Mouse (Mus musculus) liver, embryonic 12.5 days (tissue): ENCODE measurements around the gene Kalrn. TPM values are rescaled to one million over a fixed set of nuclear protein-coding genes. Genes with fewer than 3 reads are reported as not detected.

Experiments
- ATAC-seq: fragments of 200-750 bp; cut with Nextera tagmentation; 2 replicates; pipeline ENCODE4 v1.8.0; 2017; ENCODE audit warnings: moderate number of reproducible peaks, mild to moderate bottlenecking, moderate library complexity
- H3K27ac ChIP-seq: fragments of 300-500 bp; sonication (generic); 2 replicates; pipeline ENCODE4 v1.5.1; 2016; ENCODE audit warnings: mild to moderate bottlenecking
- H3K27me3 ChIP-seq: fragments of 300-500 bp; sonication (generic); replicated peaks from 2 replicates; pipeline ENCODE4 v1.6.1; 2016; ENCODE audit warnings: mild to moderate bottlenecking, moderate library complexity
- H3K36me3 ChIP-seq: fragments of 300-500 bp; sonication (generic); 2 replicates; pipeline ENCODE4 v1.6.1; 2016; ENCODE audit warnings: mild to moderate bottlenecking, moderate library complexity
- H3K4me1 ChIP-seq: fragments of 300-500 bp; sonication (generic); 2 replicates; pipeline ENCODE4 v1.6.1; 2016
- H3K4me2 ChIP-seq: fragments of 300-500 bp; sonication (generic); 2 replicates; pipeline ENCODE4 v1.6.1; 2016; ENCODE audit warnings: mild to moderate bottlenecking, moderate library complexity
- H3K4me3 ChIP-seq: fragments of 300-500 bp; sonication (generic); 2 replicates; pipeline ENCODE4 v1.5.1; 2016; ENCODE audit warnings: mild to moderate bottlenecking, moderate library complexity
- H3K9ac ChIP-seq: fragments of 300-500 bp; sonication (generic); 2 replicates; pipeline ENCODE4 v1.6.1; 2016; ENCODE audit warnings: mild to moderate bottlenecking, moderate library complexity
- H3K9me3 ChIP-seq: fragments of 300-500 bp; sonication (generic); replicated peaks from 2 replicates; pipeline ENCODE4 v1.6.1; 2016; ENCODE audit warnings: mild to moderate bottlenecking, moderate library complexity
- WGBS: fragments of 180-500 bp; shearing (Covaris S2); methylation state at CpG from one replicate; pipeline ENCODE4 v1.1.7; 2016; ENCODE audit not compliant: insufficient replicate concordance; 5-methylcytosine and 5-hydroxymethylcytosine counted together
- polyA plus RNA-seq: library from polyadenylated mRNA; unstranded; fragments of >200 nt; fragmentation: Nextera tagmentation; extraction: Ambion mirVana; gene quantifications from 2 replicates; pipeline ENCODE4 v1.2.1, GENCODE M21; 2016

Kalrn gene
- polyA plus RNA-seq, 1 experiment from 2014 or later, result 18.6 TPM

DNA sequence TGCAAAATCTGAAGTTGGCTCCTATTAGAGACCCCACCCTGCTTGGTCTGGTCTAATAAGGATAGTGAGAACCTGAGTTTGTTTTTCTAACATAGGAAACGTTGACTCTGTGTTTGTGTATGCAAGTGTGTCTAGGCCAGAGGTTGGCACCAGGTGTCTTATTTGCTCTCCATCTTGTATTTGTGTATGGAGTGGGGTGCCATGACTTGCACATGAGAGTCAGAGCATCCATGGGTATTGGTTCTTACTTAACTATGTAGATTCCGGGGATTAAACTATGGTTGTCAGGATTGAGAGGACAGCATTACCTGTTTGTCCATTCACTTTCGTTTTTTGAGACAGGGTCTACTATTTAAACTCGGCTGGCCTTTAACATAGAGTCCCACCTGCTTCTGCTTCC lies 620.3 kb downstream of the Kalrn start:
- ATAC-seq, result no peak
- no peaks in the 10 kb centered on the region for H3K9me3 ChIP-seq
- H3K4me3 ChIP-seq, result no peak overlapping the region
- 79% methylated on average over 4 of the region's 4 CpGs for WGBS
- H3K4me1 ChIP-seq, result no peaks in the 10 kb centered on the region
- no peaks in the 10 kb centered on the region for H3K27me3 ChIP-seq
- H3K36me3 ChIP-seq, result peaks cover 57% of the 10 kb centered on the region
- no peak overlapping the region for H3K27ac ChIP-seq
- no peak overlapping the region for H3K9ac ChIP-seq
- H3K4me2 ChIP-seq, result no peak overlapping the region

DNA sequence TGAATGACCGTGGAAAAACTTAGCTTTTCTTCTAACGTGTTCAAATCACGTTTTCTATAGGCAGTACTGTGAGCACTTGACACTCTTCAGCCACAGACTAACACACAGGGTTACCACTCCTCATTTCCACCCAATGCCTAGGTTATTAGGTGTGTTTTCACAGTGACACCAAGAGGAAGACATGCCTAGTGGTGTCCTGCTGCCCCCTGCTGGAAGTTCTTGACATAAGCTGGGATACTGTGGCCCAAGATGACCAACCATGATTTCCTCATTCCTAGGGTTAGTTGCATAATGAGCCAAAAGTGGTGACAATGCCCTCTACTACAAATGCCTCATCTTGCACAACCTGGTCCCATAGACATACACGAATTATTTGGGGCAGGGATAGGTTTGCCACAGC lies 622.5 kb downstream of the Kalrn start:
- H3K36me3 ChIP-seq, result peaks cover 35% of the 10 kb centered on the region
- no peak overlapping the region for H3K4me3 ChIP-seq
- H3K9me3 ChIP-seq, result no peaks in the 10 kb centered on the region
- H3K27me3 ChIP-seq, result no peaks in the 10 kb centered on the region
- 27% methylated on average over 4 of the region's 4 CpGs for WGBS
- peak; percentile 40; the same call in 1 of the 2 replicates for ATAC-seq
- 0 out of 2 replicates have a peak, but pooled peaks cover 8% of the 10 kb centered on the region for H3K4me1 ChIP-seq
- no peak overlapping the region for H3K4me2 ChIP-seq
- no peak overlapping the region for H3K9ac ChIP-seq
- H3K27ac ChIP-seq, result no peak overlapping the region

DNA sequence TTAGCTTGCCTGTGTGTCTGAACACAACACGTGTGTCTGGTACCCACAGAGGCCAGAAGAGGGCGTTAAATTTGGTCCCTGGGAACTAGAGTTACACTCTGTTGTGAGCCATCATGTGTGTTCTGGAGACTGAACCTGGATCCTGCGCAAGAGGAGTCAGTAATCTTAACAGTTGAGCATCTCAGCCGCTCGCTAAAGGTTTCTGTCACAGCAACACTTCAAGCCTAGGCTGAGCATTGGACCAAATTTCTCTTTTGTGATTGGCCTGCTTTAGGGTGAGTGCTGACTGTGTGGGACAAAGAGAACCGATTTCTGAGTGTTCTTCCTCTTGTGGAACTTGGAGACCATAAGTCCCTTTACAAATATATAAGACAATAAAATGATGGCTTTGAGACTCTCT lies 622.9 kb downstream of the Kalrn start:
- Histone ChIP-seq H3K36me3 (peaks cover 31% of the 10 kb centered on the region), H3K9me3 (no peaks in the 10 kb centered on the region), H3K4me2 (no peak overlapping the region), H3K27me3 (no peaks in the 10 kb centered on the region), H3K4me3 (no peak overlapping the region), H3K27ac (no peak overlapping the region), H3K9ac (no peak overlapping the region), H3K4me1 (0 out of 2 replicates have a peak, but pooled peaks cover 10% of the 10 kb centered on the region)
- WGBS, result 64% methylated on average over 6 of the region's 6 CpGs
- no peak for ATAC-seq

DNA sequence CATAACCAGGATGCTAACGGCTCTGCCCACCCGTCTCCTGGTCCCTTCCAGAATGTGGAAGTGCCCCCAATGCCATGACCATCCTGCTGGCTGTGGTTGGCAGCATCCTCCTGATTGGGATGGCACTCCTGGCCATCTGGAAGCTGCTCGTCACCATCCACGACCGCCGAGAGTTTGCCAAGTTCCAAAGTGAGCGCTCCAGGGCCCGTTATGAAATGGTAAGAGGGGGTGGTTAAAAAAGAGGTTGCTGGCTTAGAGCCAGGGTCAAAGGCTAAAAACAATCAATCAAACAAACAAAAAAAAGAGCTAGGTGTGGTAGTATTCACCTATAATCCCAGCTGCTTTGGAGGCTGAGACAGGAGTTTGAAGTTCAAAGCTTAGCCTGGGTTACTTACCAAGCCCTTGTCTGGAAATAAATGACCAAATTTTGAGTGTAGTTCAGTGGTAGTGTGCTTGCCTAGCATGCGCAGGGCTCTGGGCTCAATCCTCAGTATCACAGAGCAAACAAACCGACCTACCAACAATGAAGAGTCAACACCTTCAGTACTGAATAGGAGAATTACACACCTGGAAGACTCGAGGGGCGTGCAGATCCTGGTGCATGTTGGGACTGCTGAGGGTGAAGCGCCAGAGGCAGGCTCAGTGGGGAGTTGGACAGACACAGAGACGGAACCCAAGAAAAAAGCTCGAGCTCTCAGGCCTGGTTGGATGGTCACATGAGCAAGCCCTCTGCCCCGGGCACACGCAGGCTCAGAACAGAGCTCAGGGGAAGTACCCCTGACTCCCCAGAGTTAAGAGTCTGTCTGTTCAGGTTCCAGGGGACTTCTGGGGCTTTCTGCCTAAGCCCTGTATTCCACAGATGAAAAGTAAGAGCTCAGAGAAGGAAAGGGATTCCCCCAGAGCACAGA lies 625.4 kb downstream of the Kalrn start:
- whole genome bisulfite sequencing, result 65% methylated on average over 17 of the region's 17 CpGs
- Histone ChIP-seq H3K4me1 (0 out of 2 replicates have a peak, but pooled peaks cover 10% of the 10 kb centered on the region), H3K36me3 (peaks cover 6% of the 10 kb centered on the region), H3K9ac (no peak overlapping the region), H3K4me2 (no peak overlapping the region), H3K27ac (peak overlapping the region; percentile 38; the same call in 1 of the 2 replicates), H3K27me3 (no peaks in the 10 kb centered on the region), H3K9me3 (no peaks in the 10 kb centered on the region), H3K4me3 (no peak overlapping the region)
- ATAC-seq, result no peak

DNA sequence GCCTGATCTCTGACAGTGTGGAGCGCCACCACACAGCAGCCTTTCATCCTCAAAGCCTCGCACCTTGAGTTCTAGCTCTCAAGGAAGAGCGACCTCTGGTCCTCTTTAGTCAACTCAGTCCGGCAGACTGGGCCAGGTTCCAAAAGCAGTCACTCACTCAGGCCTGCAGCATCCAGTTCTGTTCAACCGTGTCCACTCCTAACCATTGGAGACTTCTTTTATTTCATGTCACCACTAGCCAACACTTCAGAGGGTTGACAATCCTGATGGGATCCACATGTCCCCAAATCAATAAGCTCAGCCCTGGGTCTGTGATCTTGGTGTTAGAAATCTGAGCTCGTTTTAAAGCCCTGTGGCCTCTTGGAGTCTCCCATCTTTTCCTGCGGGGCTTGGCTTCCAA lies 627.3 kb downstream of the Kalrn start:
- 68% methylated on average over 7 of the region's 7 CpGs for WGBS
- Histone ChIP-seq H3K4me1 (peaks cover 27% of the 10 kb centered on the region), H3K27me3 (no peaks in the 10 kb centered on the region; the same call in 1 of the 2 replicates), H3K9ac (no peak overlapping the region), H3K36me3 (no peaks in the 10 kb centered on the region; the same call in 1 of the 2 replicates), H3K27ac (no peak overlapping the region), H3K9me3 (no peaks in the 10 kb centered on the region), H3K4me3 (no peak overlapping the region), H3K4me2 (no peak overlapping the region)
- ATAC-seq, result no peak

DNA sequence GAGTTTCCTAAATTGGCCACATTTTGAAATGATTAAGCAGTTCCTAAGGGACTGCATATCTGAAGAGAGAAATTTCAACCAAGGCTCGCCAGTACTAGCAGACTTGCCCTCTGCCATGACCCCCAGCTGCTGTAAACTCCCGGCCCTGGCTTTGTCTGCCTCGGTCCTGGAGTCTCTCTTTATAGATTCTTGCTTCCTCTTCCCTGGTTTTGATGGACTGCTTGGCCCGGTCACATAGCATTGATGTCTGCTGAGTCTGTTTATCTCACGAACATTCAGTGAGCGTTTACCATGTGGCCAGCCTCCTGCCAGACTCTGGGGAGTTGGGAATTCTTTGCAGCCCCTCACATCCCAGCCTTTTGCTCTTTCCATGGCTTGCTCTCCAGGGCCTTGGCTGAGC lies 628.6 kb downstream of the Kalrn start:
- Histone ChIP-seq H3K4me3 (no peak overlapping the region), H3K9ac (no peak overlapping the region), H3K9me3 (no peaks in the 10 kb centered on the region), H3K4me2 (no peak overlapping the region), H3K36me3 (no peaks in the 10 kb centered on the region; the same call in 1 of the 2 replicates), H3K4me1 (peaks cover 32% of the 10 kb centered on the region), H3K27me3 (no peaks in the 10 kb centered on the region; the same call in 1 of the 2 replicates), H3K27ac (no peak overlapping the region)
- no peak for ATAC-seq
- 24% methylated on average over 6 of the region's 6 CpGs for WGBS

DNA sequence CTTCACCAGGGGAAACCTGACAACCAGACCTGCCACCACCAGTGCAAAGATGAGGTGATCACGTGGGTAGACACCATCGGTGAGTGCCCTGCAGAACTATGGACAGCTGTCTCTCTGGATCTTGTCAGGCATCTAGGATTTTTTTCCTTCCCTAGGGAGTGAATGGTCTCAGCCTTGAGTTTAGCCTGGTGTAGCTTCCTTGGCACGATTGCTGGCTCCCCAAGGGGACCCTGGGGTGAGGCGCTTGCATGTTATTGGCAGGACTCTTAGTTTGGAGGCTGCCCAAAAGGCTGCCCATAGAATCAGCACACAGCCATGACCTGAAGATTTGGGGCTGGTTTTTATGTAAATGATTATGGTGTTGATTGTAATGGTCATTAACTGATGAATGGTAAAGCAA lies 629.2 kb downstream of the Kalrn start:
- peaks cover 1% of the 10 kb centered on the region; the same call in 1 of the 2 replicates for H3K27me3 ChIP-seq
- H3K9ac ChIP-seq, result no peak overlapping the region
- no peaks in the 10 kb centered on the region; the same call in 1 of the 2 replicates for H3K36me3 ChIP-seq
- H3K4me1 ChIP-seq, result peaks cover 32% of the 10 kb centered on the region
- no peaks in the 10 kb centered on the region for H3K9me3 ChIP-seq
- ATAC-seq, result no peak
- no peak overlapping the region for H3K4me3 ChIP-seq
- H3K27ac ChIP-seq, result no peak overlapping the region
- H3K4me2 ChIP-seq, result no peak overlapping the region
- WGBS, result 74% methylated on average over 4 of the region's 4 CpGs

DNA sequence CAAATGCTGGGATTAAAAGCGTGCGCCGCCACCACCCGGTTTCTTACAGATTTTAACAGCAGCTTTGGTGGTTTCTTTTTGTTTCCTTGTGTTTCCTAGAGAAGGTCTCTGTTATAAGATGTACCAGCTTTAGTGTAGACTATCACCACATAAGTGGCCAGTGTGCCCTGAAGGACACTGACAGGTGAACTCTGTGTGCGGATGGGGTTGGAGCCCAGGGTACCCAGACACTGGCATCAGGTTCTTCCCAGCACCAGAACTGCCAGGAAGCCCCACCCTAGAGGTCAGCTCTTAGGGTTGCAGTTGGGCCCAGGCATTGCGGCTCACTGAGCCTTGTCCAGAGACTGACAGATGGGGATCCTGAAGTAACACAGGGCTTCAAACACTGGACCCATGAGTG lies 629.9 kb downstream of the Kalrn start:
- Histone ChIP-seq H3K4me1 (peaks cover 32% of the 10 kb centered on the region), H3K4me3 (no peak overlapping the region), H3K4me2 (no peak overlapping the region), H3K9ac (no peak overlapping the region), H3K27ac (no peak overlapping the region), H3K27me3 (peaks cover 2% of the 10 kb centered on the region; the same call in 1 of the 2 replicates), H3K36me3 (no peaks in the 10 kb centered on the region; the same call in 1 of the 2 replicates), H3K9me3 (no peaks in the 10 kb centered on the region)
- 81% methylated on average over 6 of the region's 6 CpGs for WGBS
- ATAC-seq, result no peak

DNA sequence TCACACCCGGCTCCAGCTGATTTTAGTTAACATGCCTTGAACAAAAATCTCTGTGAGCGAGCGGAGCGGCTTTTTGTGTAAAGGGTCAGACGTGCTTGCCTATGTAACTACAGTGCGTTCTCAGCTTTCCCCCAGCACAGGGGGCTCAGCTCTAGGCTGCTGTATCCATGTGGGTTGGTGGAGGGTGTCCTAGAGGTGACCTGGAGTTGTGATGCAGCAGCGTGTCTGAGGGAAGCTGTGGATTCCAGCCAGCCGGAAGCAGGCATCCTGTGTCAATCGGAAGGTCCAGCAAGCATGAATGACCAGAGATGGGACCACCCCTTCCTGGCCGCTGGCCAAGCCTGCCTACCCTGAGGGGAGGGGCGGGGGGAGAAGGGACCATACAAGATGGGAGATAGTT lies 631.0 kb downstream of the Kalrn start:
- Histone ChIP-seq H3K9ac (no peak overlapping the region), H3K27me3 (peaks cover 2% of the 10 kb centered on the region; the same call in 1 of the 2 replicates), H3K4me3 (no peak overlapping the region), H3K36me3 (no peaks in the 10 kb centered on the region; the same call in 1 of the 2 replicates), H3K4me1 (peaks cover 34% of the 10 kb centered on the region), H3K27ac (no peak overlapping the region), H3K9me3 (no peaks in the 10 kb centered on the region), H3K4me2 (no peak overlapping the region)
- no peak for ATAC-seq
- 54% methylated on average over 11 of the region's 11 CpGs for WGBS

DNA sequence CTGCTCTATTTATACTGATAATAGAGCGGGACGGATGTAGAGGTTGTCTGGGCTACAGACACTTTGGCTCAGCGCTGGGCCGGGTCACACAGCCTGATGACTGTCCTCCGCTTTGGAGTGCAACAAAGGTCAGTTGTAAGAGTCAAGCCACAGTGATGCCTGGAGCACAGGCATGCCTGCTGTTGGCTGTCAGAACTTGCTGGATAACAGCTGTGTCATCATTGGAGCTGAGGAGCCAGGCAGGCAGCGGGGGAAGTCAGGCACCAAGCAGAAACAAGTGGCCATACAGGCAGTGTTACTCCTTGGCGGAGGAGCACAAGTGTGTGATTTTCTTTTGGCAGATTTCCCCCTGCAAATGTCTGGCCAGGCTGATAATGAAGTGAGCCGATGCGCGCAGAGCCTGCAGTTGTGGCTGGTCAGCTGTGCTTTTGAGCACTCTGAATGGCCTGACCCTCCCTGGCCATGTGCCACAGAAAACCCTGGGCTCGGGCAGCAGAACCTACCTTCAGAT lies 632.0 kb downstream of the Kalrn start:
- Histone ChIP-seq H3K4me1 (peaks cover 38% of the 10 kb centered on the region), H3K9me3 (no peaks in the 10 kb centered on the region), H3K9ac (no peak overlapping the region), H3K4me2 (no peak overlapping the region), H3K36me3 (no peaks in the 10 kb centered on the region; the same call in 1 of the 2 replicates), H3K27ac (no peak overlapping the region; the same call in 1 of the 2 replicates), H3K27me3 (peaks cover 2% of the 10 kb centered on the region; the same call in 1 of the 2 replicates), H3K4me3 (no peak overlapping the region)
- ATAC-seq, result peak; percentile 28; the same call in 1 of the 2 replicates
- 41% methylated on average over 11 of the region's 11 CpGs for WGBS

DNA sequence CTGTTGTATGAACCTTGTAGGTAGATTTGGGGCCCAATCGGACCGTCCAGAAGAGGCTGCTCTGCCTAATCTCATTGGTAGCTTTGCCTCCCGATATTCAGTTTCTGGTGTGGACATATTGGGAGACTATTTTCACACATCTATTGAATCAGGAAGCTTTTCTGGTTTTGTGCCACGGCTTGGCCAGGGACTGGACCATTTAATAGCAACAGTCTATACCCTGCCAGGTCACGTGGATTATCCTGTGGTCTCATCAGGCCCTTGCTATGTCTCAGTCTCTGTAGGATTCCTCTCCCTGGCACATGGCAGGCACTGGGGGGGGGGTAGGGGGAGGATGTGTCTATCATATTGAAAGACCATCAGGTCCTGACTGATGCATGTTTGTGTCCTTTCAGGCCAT lies 633.2 kb downstream of the Kalrn start:
- no peak for ATAC-seq
- Histone ChIP-seq H3K36me3 (no peaks in the 10 kb centered on the region; the same call in 1 of the 2 replicates), H3K4me2 (no peak overlapping the region), H3K9ac (no peak overlapping the region), H3K4me3 (no peak overlapping the region), H3K4me1 (peaks cover 35% of the 10 kb centered on the region), H3K9me3 (no peaks in the 10 kb centered on the region), H3K27me3 (peaks cover 2% of the 10 kb centered on the region; the same call in 1 of the 2 replicates), H3K27ac (no peak overlapping the region)
- 70% methylated on average over 5 of the region's 5 CpGs for WGBS

DNA sequence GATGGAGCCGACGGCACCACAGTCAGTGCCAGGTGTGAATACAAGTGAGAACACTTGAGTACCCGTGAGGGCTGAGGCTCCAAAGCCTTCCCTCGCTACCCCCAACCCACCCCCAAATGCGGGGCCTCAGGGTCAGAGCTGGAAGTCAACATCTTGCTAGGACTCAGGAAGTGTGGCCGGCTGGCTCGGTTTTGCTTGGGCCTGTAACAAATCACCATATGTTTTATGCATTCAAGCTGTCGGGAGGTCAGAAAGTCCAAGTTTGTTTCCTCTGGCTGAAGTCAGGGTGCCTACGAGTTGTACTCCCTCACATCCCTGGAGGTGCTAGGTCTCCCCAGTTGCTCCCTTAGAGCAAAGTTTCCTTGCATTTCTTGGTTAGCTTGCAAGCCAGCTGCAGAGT lies 633.7 kb downstream of the Kalrn start:
- peaks cover 2% of the 10 kb centered on the region; the same call in 1 of the 2 replicates for H3K27me3 ChIP-seq
- ATAC-seq, result no peak
- H3K9ac ChIP-seq, result no peak overlapping the region
- no peak overlapping the region for H3K4me2 ChIP-seq
- no peak overlapping the region for H3K27ac ChIP-seq
- H3K4me3 ChIP-seq, result no peak overlapping the region
- whole genome bisulfite sequencing, result 51% methylated on average over 9 of the region's 9 CpGs
- H3K9me3 ChIP-seq, result no peaks in the 10 kb centered on the region
- H3K4me1 ChIP-seq, result peaks cover 38% of the 10 kb centered on the region
- H3K36me3 ChIP-seq, result no peaks in the 10 kb centered on the region; the same call in 1 of the 2 replicates
